21 mouse cellular contexts compared by ENCODE assay signal in the genomic region with DNA sequence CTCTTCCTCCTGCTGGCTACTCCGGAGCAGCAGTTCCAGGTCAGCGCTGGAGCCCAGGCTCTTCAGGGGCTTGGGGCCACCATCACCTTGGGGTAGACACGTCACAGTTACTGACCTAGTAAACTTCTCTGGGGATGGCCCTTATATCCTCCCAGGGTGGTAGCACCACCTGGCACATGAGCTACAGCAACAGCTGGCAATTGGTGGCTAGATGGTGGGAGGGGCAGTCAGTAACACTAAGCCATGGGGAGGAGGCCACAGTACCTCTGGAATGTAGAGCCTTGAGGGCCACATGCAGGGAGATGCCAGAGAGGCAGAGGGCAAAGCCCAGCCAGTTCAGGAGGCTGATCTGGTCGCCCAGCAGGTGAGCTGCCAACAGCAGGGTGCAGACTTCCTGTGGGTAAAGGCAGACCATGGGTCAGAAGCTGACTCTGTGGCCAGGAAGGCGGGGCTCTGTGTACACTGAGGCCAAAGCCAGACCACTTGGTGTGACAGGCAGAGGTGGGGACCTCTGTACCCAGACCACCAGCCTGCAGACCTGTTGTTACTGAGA. TPM values are rescaled to one million over a fixed set of nuclear protein-coding genes. Genes with fewer than 3 reads are reported as not detected.
DNase-seq lines count a peak whose midpoint lies in the region; ATAC-seq and TF ChIP-seq lines count a peak whose summit lies in the region.
"Had no signal": no experiment of that assay in that cellular context is flagged by ENCODE, and none has a peak within 500 bp of the region (broad histone marks: within the 10 kb centered on the region; RNA-seq: fewer than 3 reads in every experiment).

No protein-coding gene starts in this region.

- H3K27me3 ChIP-seq in kidney, adult 2 months (replicated peaks; ENCODE audit: control insufficient read depth, insufficient read depth, low read length), result no peaks in the 10 kb centered on the region
- peaks cover 14% of the 10 kb centered on the region for H3K27me3 ChIP-seq in kidney, embryonic 15.5 days
- H3K27me3 ChIP-seq in kidney, embryonic 14.5 days (ENCODE audit: control insufficient read depth, insufficient read depth, low read length), result no peaks in the 10 kb centered on the region
- H3K27me3 ChIP-seq in C2C12 (ENCODE audit: control insufficient read depth, insufficient read depth, insufficient read length), result no peaks in the 10 kb centered on the region
- H3K27me3 ChIP-seq in hindbrain, postnatal 0 days (ENCODE audit: insufficient read depth, low read length), result 0 out of 2 replicates have a peak, but pooled peaks cover 3% of the 10 kb centered on the region
- H3K27me3 ChIP-seq: embryonic facial prominence, embryonic 12.5 days; heart, embryonic 15.5 days had no signal

- no peaks in the 10 kb centered on the region for H3K9me3 ChIP-seq in kidney, embryonic 15.5 days (replicated peaks)
- H3K9me3 ChIP-seq in kidney, embryonic 14.5 days (ENCODE audit: control insufficient read depth, low read length), result no peaks in the 10 kb centered on the region
- no peaks in the 10 kb centered on the region for H3K9me3 ChIP-seq in hindbrain, postnatal 0 days (ENCODE audit: low read length)
- H3K9me3 ChIP-seq: embryonic facial prominence, embryonic 12.5 days; heart, embryonic 15.5 days; hindbrain, embryonic 13.5 days had no signal

- no peaks in the 10 kb centered on the region for H3K79me3 ChIP-seq in C2C12 (ENCODE audit: low read depth)

- no peak for TF ChIP-seq CTCF in kidney, adult 2 months (conservative IDR thresholded peaks at IDR 0.05; ENCODE audit: insufficient read depth, insufficient read length, low read depth, low read length)
- no peak for TF ChIP-seq CTCF in C2C12 (IDR thresholded peaks at IDR 0.05; ENCODE audit: control insufficient read depth, insufficient read depth, insufficient read length)
- TF ChIP-seq CTCF in hindbrain, postnatal 0 days (IDR thresholded peaks at IDR 0.05; ENCODE audit: low read depth), result no peak

- DNase-seq in kidney, adult 2 months, result peak; percentile 49
- DNase-seq in kidney, postnatal 25 days, result peak; percentile 13 to 68
- DNase-seq in 416B (ENCODE audit: low read depth), result peak; percentile 7
- DNase-seq in hindbrain, postnatal 0 days (ENCODE audit: low spot score), result no peak
- DNase-seq: adrenal gland, postnatal 14 days; B cell, adult 2 months; cerebellum, postnatal 25 days; gastrocnemius, postnatal 10 days; heart, adult 18-20 months; heart, postnatal 14 days had no signal

- H3K9ac ChIP-seq in kidney, embryonic 15.5 days, result no peak overlapping the region
- H3K9ac ChIP-seq in kidney, embryonic 14.5 days (ENCODE audit: low read depth, low read length), result no peak overlapping the region
- H3K9ac ChIP-seq in hindbrain, postnatal 0 days (replicated peaks; ENCODE audit: low read length), result no peak overlapping the region
- H3K9ac ChIP-seq: embryonic facial prominence, embryonic 12.5 days; heart, embryonic 15.5 days; hindbrain, embryonic 13.5 days had no signal

- no peak overlapping the region for H3K27ac ChIP-seq in kidney, adult 2 months (ENCODE audit: insufficient read depth, low read depth, low read length)
- no peak overlapping the region for H3K27ac ChIP-seq in kidney, embryonic 15.5 days
- H3K27ac ChIP-seq in kidney, embryonic 14.5 days (ENCODE audit: low read depth, low read length), result no peak overlapping the region
- no peak overlapping the region for H3K27ac ChIP-seq in hindbrain, postnatal 0 days
- H3K27ac ChIP-seq: embryonic facial prominence, embryonic 12.5 days; heart, embryonic 15.5 days; hindbrain, embryonic 13.5 days had no signal

- no peaks in the 10 kb centered on the region for H3K36me3 ChIP-seq in kidney, adult 2 months (ENCODE audit: control insufficient read depth, insufficient read depth, low read length)
- peaks cover 34% of the 10 kb centered on the region for H3K36me3 ChIP-seq in kidney, embryonic 15.5 days
- peaks cover 30% of the 10 kb centered on the region for H3K36me3 ChIP-seq in kidney, embryonic 14.5 days (ENCODE audit: control insufficient read depth, insufficient read depth, low read length)
- H3K36me3 ChIP-seq in C2C12 (ENCODE audit: control insufficient read depth, insufficient read depth), result peaks cover 2% of the 10 kb centered on the region
- H3K36me3 ChIP-seq in hindbrain, postnatal 0 days (ENCODE audit: insufficient read depth, low read length), result peaks cover 3% of the 10 kb centered on the region; the same call in 1 of the 2 replicates

- H3K4me2 ChIP-seq in kidney, embryonic 15.5 days, result no peak overlapping the region
- no peak overlapping the region for H3K4me2 ChIP-seq in kidney, embryonic 14.5 days (replicated peaks; ENCODE audit: low read depth, low read length)
- no peak overlapping the region for H3K4me2 ChIP-seq in hindbrain, postnatal 0 days (ENCODE audit: low read depth, low read length)
- H3K4me2 ChIP-seq: embryonic facial prominence, embryonic 12.5 days; heart, embryonic 11.5 days; heart, embryonic 15.5 days; hindbrain, embryonic 13.5 days had no signal

- ATAC-seq in kidney, embryonic 15.5 days (replicated peaks; ENCODE audit: low FRiP score), result no peak
- no peak for ATAC-seq in kidney, embryonic 14.5 days (ENCODE audit: low FRiP score, low TSS enrichment)
- no peak for ATAC-seq in hindbrain, postnatal 0 days
- ATAC-seq: activated CD4-positive, CD25-positive, alpha-beta regulatory T cell, adult 4 months; forebrain, embryonic 16.5 days had no signal

- 79% methylated on average over 5 of the region's 5 CpGs for WGBS in kidney, adult 2 months
- WGBS in kidney, embryonic 15.5 days, result 88% methylated on average over 5 of the region's 5 CpGs
- 84% methylated on average over 5 of the region's 5 CpGs for WGBS in kidney, embryonic 14.5 days
- WGBS in hindbrain, postnatal 0 days, result 79% methylated on average over 5 of the region's 5 CpGs

- no peaks in the 10 kb centered on the region for H3K79me2 ChIP-seq in C2C12 (ENCODE audit: control insufficient read depth, insufficient read depth)

- no peaks in the 10 kb centered on the region for H3K4me1 ChIP-seq in kidney, adult 2 months (ENCODE audit: control insufficient read depth, insufficient read depth, low read length)
- peaks cover 21% of the 10 kb centered on the region for H3K4me1 ChIP-seq in kidney, embryonic 15.5 days
- H3K4me1 ChIP-seq in kidney, embryonic 14.5 days (ENCODE audit: control insufficient read depth, insufficient read depth, low read length), result peaks cover 10% of the 10 kb centered on the region
- peaks cover 8% of the 10 kb centered on the region for H3K4me1 ChIP-seq in hindbrain, postnatal 0 days (ENCODE audit: insufficient read depth, low read length)

- H3K4me3 ChIP-seq in kidney, adult 2 months (ENCODE audit: insufficient read depth, low read depth, low read length), result no peak overlapping the region
- no peak overlapping the region for H3K4me3 ChIP-seq in kidney, embryonic 15.5 days (replicated peaks)
- no peak overlapping the region for H3K4me3 ChIP-seq in kidney, embryonic 14.5 days (ENCODE audit: low read length)
- no peak overlapping the region for H3K4me3 ChIP-seq in C2C12 (ENCODE audit: insufficient read depth, poor library complexity, severe bottlenecking)
- H3K4me3 ChIP-seq in hindbrain, postnatal 0 days (ENCODE audit: low read length), result no peak overlapping the region
- H3K4me3 ChIP-seq: embryonic facial prominence, embryonic 12.5 days; heart, embryonic 15.5 days; hindbrain, embryonic 13.5 days had no signal

- no peak for TF ChIP-seq POLR2A in kidney, adult 2 months (IDR thresholded peaks at IDR 0.05; ENCODE audit: low read depth, low read length)

- H3ac ChIP-seq in C2C12 (ENCODE audit: control insufficient read depth, insufficient read length, low read depth), result no peak overlapping the region

TF ChIP-seq in C2C12, 6 proteins besides CTCF, POLR2A, EP300 and RAD21:
- TF ChIP-seq CEBPB (IDR thresholded peaks at IDR 0.05; ENCODE audit: low read depth), result no peak
- peak; percentile 62 for TF ChIP-seq MYOD1 (IDR thresholded peaks at IDR 0.05; ENCODE audit: control insufficient read depth, insufficient read length, low read depth)
- TF ChIP-seq MYOG (IDR thresholded peaks at IDR 0.05; ENCODE audit: control insufficient read depth, extremely low read depth, insufficient read length), result no peak
- no peak for TF ChIP-seq FOSL1 (IDR thresholded peaks at IDR 0.05; ENCODE audit: insufficient read depth, low read length, poor library complexity, severe bottlenecking)

RNA-seq across cellular contexts. Expression of gene Slc35c2, which starts 10.4 kb away (rescaled TPM):
- 64.1 and 69.8 TPM in 2 replicates for polyA plus RNA-seq in kidney, adult 2 months (2012; rRNA removed)
- polyA plus RNA-seq in kidney, embryonic 15.5 days (2015; fragmentation: Nextera tagmentation; extraction: Ambion mirVana), result 53.7 and 54.6 TPM in 2 replicates
- polyA plus RNA-seq in kidney, embryonic 14.5 days (2014; fragmentation: Nextera tagmentation; extraction: Ambion mirVana), result 35.4 and 54.1 TPM in 2 replicates
- polyA plus RNA-seq in C2C12 (2012; fragmentation: generic; extraction: Trizol), result 46.5 TPM
- 97.1 and 120 TPM in 2 replicates for total RNA-seq in hindbrain, postnatal 0 days (2014; rRNA removed)
- polyA plus RNA-seq in hindbrain, postnatal 0 days (2015; fragmentation: Nextera tagmentation; extraction: Ambion mirVana), result 65.7 and 68.1 TPM in 2 replicates

RNA-seq across cellular contexts. Expression of gene Cdh22, which starts 42.6 kb away (rescaled TPM):
- polyA plus RNA-seq in kidney, adult 2 months (2012; rRNA removed), result 0.05 and 0.19 TPM in 2 replicates
- 0.78 and 1.1 TPM in 2 replicates for polyA plus RNA-seq in kidney, embryonic 15.5 days (2015; fragmentation: Nextera tagmentation; extraction: Ambion mirVana)
- polyA plus RNA-seq in kidney, embryonic 14.5 days (2014; fragmentation: Nextera tagmentation; extraction: Ambion mirVana), result 0.74 and 1.2 TPM in 2 replicates
- 0.02 TPM for polyA plus RNA-seq in C2C12 (2012; fragmentation: generic; extraction: Trizol)
- total RNA-seq in hindbrain, postnatal 0 days (2014; rRNA removed), result 47.3 and 53.4 TPM in 2 replicates
- polyA plus RNA-seq in hindbrain, postnatal 0 days (2015; fragmentation: Nextera tagmentation; extraction: Ambion mirVana), result 16.5 and 19.2 TPM in 2 replicates
- total RNA-seq: hematopoietic stem cell, adult 5-6 weeks; MEL had no signal
- polyA plus RNA-seq: activated CD4-positive, CD25-positive, alpha-beta regulatory T cell, adult 4 months had no signal

RNA-seq across cellular contexts. Expression of gene Elmo2, which starts 49.0 kb away (rescaled TPM):
- 56.3 and 59.9 TPM in 2 replicates for polyA plus RNA-seq in kidney, adult 2 months (2012; rRNA removed)
- polyA plus RNA-seq in kidney, embryonic 15.5 days (2015; fragmentation: Nextera tagmentation; extraction: Ambion mirVana), result 71.3 and 82.3 TPM in 2 replicates
- polyA plus RNA-seq in kidney, embryonic 14.5 days (2014; fragmentation: Nextera tagmentation; extraction: Ambion mirVana), result 56.9 and 84.1 TPM in 2 replicates
- polyA plus RNA-seq in C2C12 (2012; fragmentation: generic; extraction: Trizol), result 26.4 TPM
- total RNA-seq in hindbrain, postnatal 0 days (2014; rRNA removed), result 99.4 and 105 TPM in 2 replicates
- polyA plus RNA-seq in hindbrain, postnatal 0 days (2015; fragmentation: Nextera tagmentation; extraction: Ambion mirVana), result 68.9 and 71.8 TPM in 2 replicates
